Mouse (Mus musculus) limb, embryonic 14.5 days (tissue): ENCODE measurements around the gene Cadm1. TPM values are rescaled to one million over a fixed set of nuclear protein-coding genes. Genes with fewer than 3 reads are reported as not detected.

Source experiments
- ATAC-seq: fragments of 200-750 bp; cut with Nextera tagmentation; 2 replicates; pipeline ENCODE4 v1.8.0; 2017; ENCODE audit warnings: low read depth, moderate number of reproducible peaks, moderate TSS enrichment; ENCODE audit not compliant: low FRiP score
- DNase-seq: peaks from one replicate; pipeline ENCODE4 v3.0.0-alpha.2; 2015; ENCODE audit warnings: low spot score
- H3K27ac ChIP-seq: fragments of 300-500 bp; sonication (generic); replicated peaks from 2 replicates; pipeline ENCODE4 v1.5.1; 2014; ENCODE audit warnings: low read depth, mild to moderate bottlenecking, low read length, moderate library complexity, mixed read lengths
- H3K27me3 ChIP-seq: fragments of 300-500 bp; sonication (generic); 2 replicates; pipeline ENCODE4 v1.6.1; 2014; ENCODE audit warnings: low read length, mixed read lengths; ENCODE audit not compliant: control insufficient read depth, insufficient read depth
- H3K36me3 ChIP-seq: fragments of 300-500 bp; sonication (generic); 2 replicates; pipeline ENCODE4 v1.6.1; 2014; ENCODE audit warnings: mild to moderate bottlenecking, low read length, moderate library complexity, mixed read lengths; ENCODE audit not compliant: control insufficient read depth, insufficient read depth
- H3K4me1 ChIP-seq: fragments of 300-500 bp; sonication (generic); 2 replicates; pipeline ENCODE4 v1.6.1; 2014; ENCODE audit warnings: antibody characterized with exemption, low read length, mixed read lengths; ENCODE audit not compliant: control insufficient read depth, insufficient read depth
- H3K4me2 ChIP-seq: fragments of 300-500 bp; sonication (generic); replicated peaks from 2 replicates; pipeline ENCODE4 v1.6.1; 2014; ENCODE audit warnings: low read depth, mild to moderate bottlenecking, low read length, moderate library complexity; ENCODE audit not compliant: severe bottlenecking
- H3K4me3 ChIP-seq: fragments of 300-500 bp; sonication (generic); replicated peaks from 2 replicates; pipeline ENCODE4 v1.5.1; 2014; ENCODE audit warnings: low read length
- H3K9ac ChIP-seq: fragments of 300-500 bp; sonication (generic); 2 replicates; pipeline ENCODE4 v1.6.1; 2014; ENCODE audit warnings: mild to moderate bottlenecking, low read depth, low read length, moderate library complexity; ENCODE audit not compliant: severe bottlenecking
- H3K9me3 ChIP-seq: fragments of 300-500 bp; sonication (generic); 2 replicates; pipeline ENCODE4 v1.6.1; 2016; ENCODE audit warnings: low read length; ENCODE audit not compliant: control insufficient read depth
- POLR2A ChIP-seq: fragments of 200-500 bp; IDR thresholded peaks from 2 replicates; pipeline ENCODE4 v1.8.0; 2012; ENCODE audit warnings: inconsistent platforms, mild to moderate bottlenecking, moderate library complexity, borderline replicate concordance; ENCODE audit not compliant: insufficient read depth, insufficient read length; ENCODE audit errors: extremely low read depth
- WGBS: fragments of 180-500 bp; shearing (Covaris S2); extraction: QIAGEN DNeasy Blood & Tissue Kit; methylation state at CpG from one replicate; pipeline ENCODE4 v1.1.7; 2014; 5-methylcytosine and 5-hydroxymethylcytosine counted together
- polyA plus RNA-seq, 2 experiments: library from polyadenylated mRNA; depleted of rRNA in 1 of 2; stranded (reverse) in 1 of 2; unstranded in 1 of 2; fragments of >200 nt; fragmentation: Nextera tagmentation in 1 of 2; extraction: Ambion mirVana in 1 of 2; gene quantifications; 2 replicates each; pipeline versions ENCODE4 v1.2.1 to v1.2.3; 2012 to 2014

Cadm1 gene
- polyA plus RNA-seq, 2 experiments = 15.4 to 37.5 TPM

DNA sequence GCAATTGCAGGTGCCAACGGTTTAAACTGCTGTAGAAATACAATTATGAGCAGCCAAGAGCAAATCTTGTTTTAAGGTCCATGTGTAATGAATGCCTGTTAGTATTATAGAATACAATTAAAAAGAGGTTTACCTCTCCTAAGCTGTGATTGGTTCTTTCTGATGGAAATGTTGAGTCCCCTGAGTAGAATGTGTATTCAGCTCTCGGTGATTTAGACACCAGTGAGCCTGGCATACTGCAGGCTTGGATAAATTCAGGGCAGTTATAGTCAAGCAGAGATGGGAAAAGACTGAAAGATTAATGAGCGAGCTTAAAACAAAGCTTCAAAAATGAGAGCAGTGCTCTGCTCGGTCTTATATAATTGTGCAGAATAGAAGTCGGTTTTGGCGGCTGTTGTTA is 177.4 kb downstream of the Cadm1 start:
- DNase-seq (no peak), ATAC-seq (no peak)
- no peak for TF ChIP-seq POLR2A
- Histone ChIP-seq H3K36me3 (no peaks in the 10 kb centered on the region), H3K4me3 (no peak overlapping the region), H3K9ac (no peak overlapping the region), H3K9me3 (peaks cover 3% of the 10 kb centered on the region; the same call in 1 of the 2 replicates), H3K4me1 (no peaks in the 10 kb centered on the region), H3K4me2 (no peak overlapping the region), H3K27me3 (no peaks in the 10 kb centered on the region; the same call in 1 of the 2 replicates), H3K27ac (no peak overlapping the region)
- 66% methylated on average over 6 of the region's 6 CpGs for WGBS

DNA sequence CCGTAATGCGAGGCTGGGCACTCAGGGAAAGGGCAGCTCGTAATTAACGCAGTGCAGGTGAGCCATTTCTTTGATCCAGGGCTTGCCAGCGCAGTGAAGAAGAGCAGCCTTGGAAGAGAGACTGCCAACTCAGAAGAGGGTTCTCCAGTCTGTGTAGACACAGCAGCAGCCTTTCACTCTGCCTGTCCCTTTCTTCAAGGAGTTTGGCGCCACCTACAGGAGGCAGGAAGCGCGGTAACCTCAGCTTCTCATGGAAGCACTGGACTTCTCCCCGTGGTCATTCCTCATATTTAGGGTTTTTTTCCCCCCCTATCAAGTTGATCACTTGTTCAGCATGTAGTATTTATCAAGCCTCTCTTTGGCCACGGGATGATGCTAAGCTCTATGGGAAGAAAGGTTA is 178.3 kb downstream of the Cadm1 start:
- DNase-seq = peak; percentile 64
- peak; percentile 16; the same call in 1 of the 2 replicates for TF ChIP-seq POLR2A
- no peaks in the 10 kb centered on the region for H3K4me1 ChIP-seq
- H3K4me2 ChIP-seq = 0 out of 2 replicates have a peak overlapping the region, but pooled peaks have one; percentile 22
- H3K36me3 ChIP-seq = no peaks in the 10 kb centered on the region
- H3K9ac ChIP-seq = no peak overlapping the region
- no peak overlapping the region for H3K27ac ChIP-seq
- H3K27me3 ChIP-seq = no peaks in the 10 kb centered on the region; the same call in 1 of the 2 replicates
- no peak overlapping the region for H3K4me3 ChIP-seq
- H3K9me3 ChIP-seq = peaks cover 3% of the 10 kb centered on the region; the same call in 1 of the 2 replicates
- ATAC-seq = peak; percentile 60; the same call in 1 of the 2 replicates
- WGBS = 19% methylated on average over 10 of the region's 10 CpGs

DNA sequence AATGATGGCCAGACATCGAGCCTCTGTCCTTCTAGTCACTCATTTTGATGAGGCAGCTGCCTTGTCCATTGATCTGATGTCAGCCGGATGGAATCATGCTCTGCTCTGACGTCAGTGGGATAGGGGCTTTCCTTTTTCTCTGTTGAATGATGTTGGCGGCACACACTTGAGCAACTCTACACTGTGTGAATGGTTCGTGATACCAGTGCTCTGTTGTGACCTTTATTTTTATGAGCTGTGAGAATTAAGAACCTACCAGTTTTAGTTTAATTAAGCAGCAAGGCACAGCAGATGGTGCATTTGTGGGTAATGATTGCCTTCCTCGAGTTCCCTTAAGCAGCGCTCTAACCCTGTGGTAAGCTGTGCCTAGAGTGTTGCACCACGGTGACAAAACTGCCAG is 181.0 kb downstream of the Cadm1 start:
- Histone ChIP-seq H3K4me2 (no peak overlapping the region), H3K27me3 (no peaks in the 10 kb centered on the region; the same call in 1 of the 2 replicates), H3K27ac (no peak overlapping the region), H3K4me1 (no peaks in the 10 kb centered on the region), H3K4me3 (no peak overlapping the region), H3K9ac (no peak overlapping the region), H3K36me3 (no peaks in the 10 kb centered on the region), H3K9me3 (peaks cover 3% of the 10 kb centered on the region; the same call in 1 of the 2 replicates)
- no peak for DNase-seq
- ATAC-seq = no peak
- TF ChIP-seq POLR2A = no peak
- 66% methylated on average over 8 of the region's 8 CpGs for WGBS

DNA sequence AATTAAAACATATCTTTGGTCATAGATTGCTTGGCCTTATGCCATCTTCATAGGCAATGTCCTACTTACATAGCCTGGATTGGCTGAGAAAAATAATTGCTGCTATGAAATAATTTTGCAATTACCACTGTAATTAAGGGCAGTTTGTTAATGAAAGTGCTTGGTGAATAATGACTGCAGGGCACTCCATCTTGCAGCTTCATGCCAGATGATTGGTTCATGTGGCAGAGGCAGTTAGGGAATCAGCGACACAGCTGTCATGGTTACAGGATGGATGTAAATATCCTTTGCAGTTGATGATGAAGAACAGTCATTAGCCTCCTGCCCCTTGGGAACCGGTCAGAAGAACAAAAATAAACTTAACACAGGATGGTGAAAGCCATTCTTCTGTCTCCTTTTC is 184.6 kb downstream of the Cadm1 start:
- Histone ChIP-seq H3K4me1 (0 out of 2 replicates have a peak, but pooled peaks cover 4% of the 10 kb centered on the region), H3K4me3 (no peak overlapping the region), H3K9me3 (peaks cover 3% of the 10 kb centered on the region; the same call in 1 of the 2 replicates), H3K9ac (no peak overlapping the region), H3K4me2 (no peak overlapping the region), H3K27ac (no peak overlapping the region), H3K27me3 (no peaks in the 10 kb centered on the region; the same call in 1 of the 2 replicates), H3K36me3 (no peaks in the 10 kb centered on the region)
- ATAC-seq (no peak), DNase-seq (no peak)
- no peak for TF ChIP-seq POLR2A
- WGBS = 42% methylated on average over 2 of the region's 2 CpGs

DNA sequence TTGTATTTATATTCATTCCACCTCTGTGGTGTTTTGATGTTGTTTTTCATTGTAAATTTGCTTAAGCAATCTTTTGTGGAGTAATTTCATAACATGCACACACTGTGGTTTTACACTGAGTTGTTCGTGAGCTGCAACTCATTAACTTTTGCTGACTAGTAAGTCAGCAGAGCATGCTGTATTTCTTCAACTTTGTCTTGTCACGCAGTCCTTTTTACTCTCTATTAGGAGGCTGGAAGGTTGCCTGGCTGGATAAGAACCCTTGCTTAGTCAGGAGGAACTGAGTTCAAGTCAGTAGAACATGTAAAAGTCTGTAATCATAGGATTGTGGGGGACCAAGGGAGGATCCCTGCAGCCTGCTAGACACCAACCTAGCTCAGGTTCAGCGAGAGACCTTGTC is 185.4 kb downstream of the Cadm1 start:
- H3K9ac ChIP-seq = no peak overlapping the region
- WGBS = 80% methylated on average over 3 of the region's 3 CpGs
- DNase-seq = no peak
- no peak for TF ChIP-seq POLR2A
- H3K9me3 ChIP-seq = no peaks in the 10 kb centered on the region
- 0 out of 2 replicates have a peak, but pooled peaks cover 4% of the 10 kb centered on the region for H3K4me1 ChIP-seq
- no peak for ATAC-seq
- no peak overlapping the region for H3K4me2 ChIP-seq
- H3K36me3 ChIP-seq = no peaks in the 10 kb centered on the region
- H3K27ac ChIP-seq = no peak overlapping the region
- no peak overlapping the region for H3K4me3 ChIP-seq
- no peaks in the 10 kb centered on the region; the same call in 1 of the 2 replicates for H3K27me3 ChIP-seq
